Mouse (Mus musculus): ENCODE data around the gene Dyrk1b. TPM values are rescaled to one million over a fixed set of nuclear protein-coding genes. Genes with fewer than 3 reads are reported as not detected.

The Dyrk1b gene
- polyA plus RNA-seq, 1 experiment from 2014 or later = 8.1 TPM

DNA sequence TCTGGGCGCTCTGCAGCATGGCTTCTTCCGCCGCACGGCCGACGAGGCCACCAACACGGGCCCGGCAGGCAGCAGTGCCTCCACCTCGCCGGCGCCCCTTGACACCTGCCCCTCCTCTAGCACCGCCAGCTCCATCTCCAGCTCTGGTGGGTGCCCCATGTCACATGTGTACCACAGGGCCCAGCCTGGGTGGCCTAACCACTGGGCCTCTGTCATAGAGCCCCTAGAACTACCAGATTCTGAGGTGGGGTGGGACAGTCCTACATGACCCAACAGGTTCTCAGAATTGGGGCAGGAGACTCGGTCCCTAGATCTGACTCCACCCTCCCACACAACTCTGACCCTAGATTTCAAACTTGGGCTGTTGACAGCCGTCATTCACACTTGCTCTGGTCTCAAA is 6.6 kb downstream of the Dyrk1b start:
- Histone ChIP-seq H3K4me3 (ENCODE audit: low read length) (no peak overlapping the region), H3K9ac (ENCODE audit: low read depth, low read length) (no peak overlapping the region), H3K9me3 (ENCODE audit: control insufficient read depth, low read length) (no peaks in the 10 kb centered on the region), H3K36me3 (ENCODE audit: control insufficient read depth, insufficient read depth, low read length) (peaks cover 85% of the 10 kb centered on the region), H3K27ac (ENCODE audit: low read depth, low read length) (no peak overlapping the region), H3K27me3 (replicated peaks; ENCODE audit: control insufficient read depth, insufficient read depth, low read length) (no peaks in the 10 kb centered on the region), H3K4me2 (ENCODE audit: low read length) (no peak overlapping the region), H3K4me1 (ENCODE audit: control insufficient read depth, insufficient read depth, low read depth, low read length) (peaks cover 7% of the 10 kb centered on the region)
- ATAC-seq = peak; percentile 24; the same call in 1 of the 2 replicates
- 91% methylated on average over 14 of the region's 14 CpGs for WGBS

DNA sequence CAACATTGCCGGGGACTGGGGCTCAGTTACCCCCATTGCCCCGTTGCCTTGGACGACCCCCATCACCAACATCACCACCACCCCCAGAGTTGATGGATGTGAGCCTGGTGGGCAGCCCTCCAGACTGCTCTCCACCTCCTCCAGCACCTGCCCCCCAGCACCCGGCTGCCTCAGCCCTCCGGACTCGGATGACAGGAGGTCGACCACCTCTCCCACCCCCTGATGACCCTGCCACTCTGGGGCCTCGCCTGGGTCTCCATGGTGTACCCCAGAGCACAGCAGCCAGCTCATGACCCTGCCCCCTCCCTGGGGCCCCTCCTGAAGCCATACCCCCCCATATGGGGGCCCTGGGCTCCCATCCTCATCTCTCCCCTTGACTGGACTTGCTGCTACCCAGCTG is 7.4 kb downstream of the Dyrk1b start:
- Histone ChIP-seq H3K27ac (ENCODE audit: low read depth, low read length) (no peak overlapping the region), H3K4me1 (ENCODE audit: control insufficient read depth, insufficient read depth, low read depth, low read length) (no peaks in the 10 kb centered on the region), H3K4me3 (ENCODE audit: low read length) (no peak overlapping the region), H3K36me3 (ENCODE audit: control insufficient read depth, insufficient read depth, low read length) (peaks cover 82% of the 10 kb centered on the region), H3K27me3 (replicated peaks; ENCODE audit: control insufficient read depth, insufficient read depth, low read length) (no peaks in the 10 kb centered on the region), H3K4me2 (ENCODE audit: low read length) (no peak overlapping the region), H3K9ac (ENCODE audit: low read depth, low read length) (no peak overlapping the region), H3K9me3 (ENCODE audit: control insufficient read depth, low read length) (no peaks in the 10 kb centered on the region)
- WGBS = 92% methylated on average over 8 of the region's 8 CpGs
- ATAC-seq = no peak

DNA sequence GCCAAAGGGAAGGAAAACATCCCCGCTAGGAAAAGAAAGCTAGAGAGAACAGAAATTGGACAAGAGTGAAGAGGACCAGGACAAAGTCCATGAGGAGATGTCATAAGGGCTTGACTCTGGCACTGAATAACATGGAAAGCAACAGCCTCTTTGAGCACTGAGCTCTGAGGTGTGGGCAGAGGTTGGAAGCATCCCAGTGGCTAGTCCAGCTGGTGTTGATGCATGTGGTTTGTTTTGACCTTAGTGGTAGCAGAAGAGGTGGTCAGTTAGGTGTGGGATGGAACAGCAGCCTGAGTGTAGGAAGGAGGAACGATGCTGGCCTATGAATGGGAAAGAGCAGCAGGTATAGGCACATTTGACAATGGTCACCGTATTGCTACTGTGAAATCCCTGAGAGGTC is 12.2 kb downstream of the Dyrk1b start:
- Histone ChIP-seq H3K36me3 (ENCODE audit: control insufficient read depth, insufficient read depth, low read length) (peaks cover 43% of the 10 kb centered on the region), H3K27ac (ENCODE audit: low read depth, low read length) (no peak overlapping the region), H3K27me3 (replicated peaks; ENCODE audit: control insufficient read depth, insufficient read depth, low read length) (no peaks in the 10 kb centered on the region), H3K4me1 (ENCODE audit: control insufficient read depth, insufficient read depth, low read depth, low read length) (no peaks in the 10 kb centered on the region), H3K4me2 (ENCODE audit: low read length) (no peak overlapping the region), H3K9me3 (ENCODE audit: control insufficient read depth, low read length) (no peaks in the 10 kb centered on the region), H3K9ac (ENCODE audit: low read depth, low read length) (no peak overlapping the region), H3K4me3 (ENCODE audit: low read length) (no peak overlapping the region)
- ATAC-seq = no peak
- over 99% methylated on average over 3 of the region's 3 CpGs for WGBS

DNA sequence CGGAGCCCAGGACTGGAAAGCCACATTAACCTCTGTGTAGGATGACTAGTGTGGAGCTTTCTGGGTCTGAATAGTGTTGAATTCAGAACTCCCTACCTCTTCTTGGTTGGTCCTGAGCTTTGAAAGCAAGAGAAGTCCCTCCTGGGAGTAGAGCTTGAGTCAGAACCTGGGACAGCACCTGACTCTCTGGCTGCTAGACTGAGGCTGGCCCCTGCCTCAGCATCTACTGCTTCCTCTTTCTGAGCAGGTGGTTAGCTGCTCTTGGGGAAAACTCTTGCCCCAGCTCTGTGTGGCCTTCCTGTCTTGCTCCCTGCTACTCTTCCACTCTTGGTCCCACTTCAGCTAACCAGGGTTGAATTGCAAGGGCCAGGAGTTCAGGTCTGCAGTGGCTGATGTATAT is 12.6 kb downstream of the Dyrk1b start:
- peaks cover 38% of the 10 kb centered on the region for H3K36me3 ChIP-seq (ENCODE audit: control insufficient read depth, insufficient read depth, low read length)
- no peaks in the 10 kb centered on the region for H3K27me3 ChIP-seq (replicated peaks; ENCODE audit: control insufficient read depth, insufficient read depth, low read length)
- ATAC-seq = no peak
- no peaks in the 10 kb centered on the region for H3K9me3 ChIP-seq (ENCODE audit: control insufficient read depth, low read length)
- no peaks in the 10 kb centered on the region for H3K4me1 ChIP-seq (ENCODE audit: control insufficient read depth, insufficient read depth, low read depth, low read length)
- 100% methylated on average over 1 of the region's 1 CpGs for WGBS
- no peak overlapping the region for H3K9ac ChIP-seq (ENCODE audit: low read depth, low read length)
- no peak overlapping the region for H3K4me2 ChIP-seq (ENCODE audit: low read length)
- no peak overlapping the region for H3K27ac ChIP-seq (ENCODE audit: low read depth, low read length)
- H3K4me3 ChIP-seq (ENCODE audit: low read length) = no peak overlapping the region

DNA sequence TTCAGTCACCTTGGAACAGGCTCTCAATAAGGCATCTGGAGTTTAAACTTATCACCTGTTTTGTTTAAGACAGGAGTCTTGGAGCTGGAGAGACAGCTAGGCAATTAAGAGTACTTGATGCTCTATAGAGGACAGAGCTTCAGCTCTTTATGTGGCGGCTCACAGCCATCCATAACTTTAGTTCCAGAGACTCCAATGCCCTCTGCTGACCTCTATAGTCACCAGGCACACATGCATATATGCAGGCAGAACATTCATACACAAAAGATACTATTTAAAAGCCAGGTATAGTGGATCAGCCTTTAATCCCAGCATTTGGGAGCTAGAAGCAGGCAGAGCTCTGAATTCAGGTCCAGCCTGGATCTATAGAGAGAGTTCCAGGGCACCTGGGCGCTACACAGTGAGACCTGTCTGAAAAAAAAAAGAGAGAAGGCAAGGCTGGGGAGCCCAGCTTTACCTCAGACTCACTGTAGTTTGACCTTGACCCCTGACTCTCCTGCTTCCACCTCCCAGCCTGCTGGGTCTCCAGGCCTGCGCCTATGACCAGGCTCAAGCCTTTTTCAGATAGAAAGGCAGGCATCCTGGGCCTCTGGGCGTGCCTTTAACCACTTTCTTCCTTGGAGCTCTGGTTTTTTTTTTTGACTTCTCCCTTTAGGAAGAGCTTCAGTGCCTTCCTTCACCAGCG is 16.3 kb downstream of the Dyrk1b start:
- 84% methylated on average over 5 of the region's 5 CpGs for WGBS
- H3K36me3 ChIP-seq (ENCODE audit: control insufficient read depth, insufficient read depth, low read length) = peaks cover 12% of the 10 kb centered on the region

DNA sequence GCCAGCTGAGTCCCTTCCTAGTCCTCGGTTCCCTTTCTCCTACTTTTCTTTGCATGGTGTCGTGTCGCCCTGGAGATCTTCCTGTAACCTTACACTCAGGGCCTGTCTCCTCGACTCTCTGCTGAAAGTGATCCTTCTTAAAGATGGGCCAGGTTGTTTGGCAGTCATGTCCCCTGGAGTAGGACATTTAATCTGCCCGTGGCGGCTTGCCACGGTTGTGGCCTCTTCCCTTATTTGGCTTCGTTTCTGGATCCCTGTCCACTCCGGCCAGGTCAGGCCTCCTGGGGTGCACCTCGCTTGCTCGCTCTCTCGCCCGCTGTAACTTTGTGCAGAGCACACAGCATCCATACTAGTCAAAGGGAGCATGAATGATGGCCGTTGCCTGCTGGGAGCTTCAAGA is 17.3 kb downstream of the Dyrk1b start:
- no peak overlapping the region for H3K9ac ChIP-seq (ENCODE audit: low read depth, low read length)
- H3K27ac ChIP-seq (ENCODE audit: low read depth, low read length) = no peak overlapping the region
- no peaks in the 10 kb centered on the region for H3K27me3 ChIP-seq (replicated peaks; ENCODE audit: control insufficient read depth, insufficient read depth, low read length)
- H3K4me1 ChIP-seq (ENCODE audit: control insufficient read depth, insufficient read depth, low read depth, low read length) = no peaks in the 10 kb centered on the region
- H3K4me2 ChIP-seq (ENCODE audit: low read length) = no peak overlapping the region
- no peak overlapping the region for H3K4me3 ChIP-seq (ENCODE audit: low read length)
- 58% methylated on average over 14 of the region's 14 CpGs for WGBS
- ATAC-seq = no peak
- H3K36me3 ChIP-seq (ENCODE audit: control insufficient read depth, insufficient read depth, low read length) = peaks cover 12% of the 10 kb centered on the region
- H3K9me3 ChIP-seq (ENCODE audit: control insufficient read depth, low read length) = no peaks in the 10 kb centered on the region

More for the DNA sequence above, 16.3 kb downstream of the Dyrk1b start:
- Histone ChIP-seq H3K27me3 (replicated peaks; ENCODE audit: control insufficient read depth, insufficient read depth, low read length) (no peaks in the 10 kb centered on the region), H3K9ac (ENCODE audit: low read depth, low read length) (no peak overlapping the region), H3K4me1 (ENCODE audit: control insufficient read depth, insufficient read depth, low read depth, low read length) (no peaks in the 10 kb centered on the region), H3K27ac (ENCODE audit: low read depth, low read length) (no peak overlapping the region), H3K9me3 (ENCODE audit: control insufficient read depth, low read length) (no peaks in the 10 kb centered on the region), H3K4me2 (ENCODE audit: low read length) (no peak overlapping the region), H3K4me3 (ENCODE audit: low read length) (no peak overlapping the region)
- no peak for ATAC-seq

DNA sequence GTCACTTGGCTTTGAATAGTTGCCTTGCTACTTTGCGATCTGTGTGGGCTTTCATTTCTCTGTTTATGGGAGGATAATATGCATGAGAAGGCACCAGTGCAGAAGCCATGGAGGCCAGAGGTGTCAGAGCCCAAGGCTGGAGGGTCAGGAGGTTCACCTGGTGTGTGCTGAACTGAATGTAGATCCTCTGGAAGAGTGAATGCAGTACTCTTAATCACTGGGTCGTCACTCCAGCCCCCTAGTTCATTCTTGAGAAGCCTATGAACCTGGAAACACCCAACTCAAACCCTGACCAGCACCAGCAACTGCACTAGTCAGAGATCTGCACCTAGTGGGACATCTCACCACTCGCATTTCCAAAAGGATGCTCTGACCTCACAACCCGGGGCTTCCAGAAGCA is 19.8 kb downstream of the Dyrk1b start:
- Histone ChIP-seq H3K4me2 (ENCODE audit: low read length) (no peak overlapping the region), H3K9ac (ENCODE audit: low read depth, low read length) (no peak overlapping the region), H3K27ac (ENCODE audit: low read depth, low read length) (no peak overlapping the region), H3K36me3 (ENCODE audit: control insufficient read depth, insufficient read depth, low read length) (peaks cover 9% of the 10 kb centered on the region; the same call in 1 of the 2 replicates), H3K4me1 (ENCODE audit: control insufficient read depth, insufficient read depth, low read depth, low read length) (no peaks in the 10 kb centered on the region), H3K27me3 (replicated peaks; ENCODE audit: control insufficient read depth, insufficient read depth, low read length) (no peaks in the 10 kb centered on the region), H3K9me3 (ENCODE audit: control insufficient read depth, low read length) (no peaks in the 10 kb centered on the region), H3K4me3 (ENCODE audit: low read length) (no peak overlapping the region)
- 66% methylated on average over 4 of the region's 4 CpGs for WGBS
- ATAC-seq = no peak

DNA sequence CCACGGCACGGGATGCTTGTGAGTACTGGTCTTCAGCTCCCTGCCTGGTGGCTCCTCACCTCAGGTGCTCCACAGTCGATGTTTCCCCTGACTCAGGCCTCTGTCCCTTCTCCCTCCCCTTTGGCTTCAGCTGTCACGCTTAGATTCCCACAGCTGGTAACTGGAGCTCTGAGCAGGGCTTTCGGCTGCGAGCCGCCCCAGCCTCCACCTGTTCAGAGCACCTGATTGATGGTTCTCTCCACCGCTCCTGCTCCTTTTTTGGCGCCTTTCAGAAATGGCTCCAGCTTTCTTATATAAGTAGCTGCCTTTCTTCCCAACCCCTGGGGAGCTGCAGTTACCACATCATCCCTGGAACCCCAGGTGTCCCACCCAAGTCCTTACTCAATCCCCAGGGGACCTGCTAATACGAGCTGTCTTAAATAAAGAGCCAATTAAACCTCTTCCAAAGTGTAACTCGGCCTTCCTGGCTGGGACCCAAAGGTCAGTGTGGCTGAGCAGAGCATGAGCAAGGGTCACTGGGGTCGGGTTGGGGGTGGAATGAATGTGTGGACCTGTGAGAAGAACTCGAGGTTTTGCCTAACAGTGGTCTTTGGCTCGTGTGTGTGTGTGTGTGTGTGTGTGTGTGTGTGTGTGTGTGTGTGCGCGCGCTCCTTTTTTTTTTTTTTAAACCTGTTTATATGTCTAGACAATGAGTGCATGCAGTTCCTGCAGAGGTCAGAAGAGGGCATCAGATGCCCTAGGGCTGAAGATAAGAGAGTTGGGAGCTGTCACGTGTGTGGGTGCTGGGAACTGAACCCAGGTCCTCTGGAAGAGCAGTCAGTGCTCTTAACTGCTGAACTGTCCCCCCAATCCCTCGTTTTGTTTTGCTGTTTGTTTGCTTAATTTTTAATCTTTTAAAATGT is 24.2 kb downstream of the Dyrk1b start:
- Histone ChIP-seq H3K4me3 (ENCODE audit: low read length) (no peak overlapping the region), H3K4me2 (ENCODE audit: low read length) (no peak overlapping the region), H3K9ac (ENCODE audit: low read depth, low read length) (no peak overlapping the region), H3K4me1 (ENCODE audit: control insufficient read depth, insufficient read depth, low read depth, low read length) (no peaks in the 10 kb centered on the region), H3K27me3 (replicated peaks; ENCODE audit: control insufficient read depth, insufficient read depth, low read length) (no peaks in the 10 kb centered on the region), H3K9me3 (ENCODE audit: control insufficient read depth, low read length) (no peaks in the 10 kb centered on the region), H3K27ac (ENCODE audit: low read depth, low read length) (no peak overlapping the region), H3K36me3 (ENCODE audit: control insufficient read depth, insufficient read depth, low read length) (no peaks in the 10 kb centered on the region; the same call in 1 of the 2 replicates)
- no peak for ATAC-seq
- WGBS = 57% methylated on average over 19 of the region's 19 CpGs

DNA sequence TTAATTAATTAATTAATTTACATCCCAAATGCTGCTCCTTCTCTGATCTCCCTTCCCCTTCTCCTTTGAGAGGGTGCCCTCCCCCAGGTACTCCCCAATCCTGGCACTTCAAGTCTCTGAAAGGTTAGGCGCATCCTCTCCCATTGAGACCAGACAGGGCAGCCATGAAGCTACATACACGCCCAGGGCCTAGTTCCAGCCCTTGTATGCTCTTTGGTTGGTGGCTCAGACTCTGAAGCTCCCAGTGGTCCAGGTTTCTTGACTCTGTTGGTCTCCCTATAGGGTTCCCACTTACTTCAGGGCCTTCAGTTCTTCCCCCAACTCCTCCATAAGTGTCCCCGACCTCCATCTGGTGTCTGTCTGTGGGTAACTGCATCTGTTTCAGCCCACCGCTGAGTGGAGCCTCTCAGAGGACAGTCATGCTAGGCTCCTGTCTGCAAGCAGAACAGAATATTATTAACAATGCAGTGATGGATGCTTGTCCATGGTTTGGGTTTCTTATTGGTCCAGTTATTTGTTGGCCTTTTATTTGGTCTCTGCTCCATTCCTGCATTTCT is 26.9 kb downstream of the Dyrk1b start:
- ATAC-seq = no peak
- Histone ChIP-seq H3K9ac (ENCODE audit: low read depth, low read length) (no peak overlapping the region), H3K4me2 (ENCODE audit: low read length) (no peak overlapping the region), H3K36me3 (ENCODE audit: control insufficient read depth, insufficient read depth, low read length) (no peaks in the 10 kb centered on the region), H3K27me3 (replicated peaks; ENCODE audit: control insufficient read depth, insufficient read depth, low read length) (no peaks in the 10 kb centered on the region), H3K9me3 (ENCODE audit: control insufficient read depth, low read length) (no peaks in the 10 kb centered on the region), H3K27ac (ENCODE audit: low read depth, low read length) (no peak overlapping the region), H3K4me3 (ENCODE audit: low read length) (no peak overlapping the region), H3K4me1 (ENCODE audit: control insufficient read depth, insufficient read depth, low read depth, low read length) (no peaks in the 10 kb centered on the region)
- WGBS = 65% methylated on average over 4 of the region's 4 CpGs
